Mouse (Mus musculus): ENCODE data around the gene Gm34653. TPM values are rescaled to one million over a fixed set of nuclear protein-coding genes. Genes with fewer than 3 reads are reported as not detected.
A peak's percentile ranks its signal among the peaks of the same experiment; 100 is the strongest.
"Not testable (repeated sequence)": the region's sequence is repeated elsewhere in the genome, so short reads cannot be mapped to it uniquely, and the experiment has no call there.

Gm34653 gene
- not detected in 2 replicates for polyA plus RNA-seq (2015; fragmentation: Nextera tagmentation; extraction: Ambion mirVana)

DNA sequence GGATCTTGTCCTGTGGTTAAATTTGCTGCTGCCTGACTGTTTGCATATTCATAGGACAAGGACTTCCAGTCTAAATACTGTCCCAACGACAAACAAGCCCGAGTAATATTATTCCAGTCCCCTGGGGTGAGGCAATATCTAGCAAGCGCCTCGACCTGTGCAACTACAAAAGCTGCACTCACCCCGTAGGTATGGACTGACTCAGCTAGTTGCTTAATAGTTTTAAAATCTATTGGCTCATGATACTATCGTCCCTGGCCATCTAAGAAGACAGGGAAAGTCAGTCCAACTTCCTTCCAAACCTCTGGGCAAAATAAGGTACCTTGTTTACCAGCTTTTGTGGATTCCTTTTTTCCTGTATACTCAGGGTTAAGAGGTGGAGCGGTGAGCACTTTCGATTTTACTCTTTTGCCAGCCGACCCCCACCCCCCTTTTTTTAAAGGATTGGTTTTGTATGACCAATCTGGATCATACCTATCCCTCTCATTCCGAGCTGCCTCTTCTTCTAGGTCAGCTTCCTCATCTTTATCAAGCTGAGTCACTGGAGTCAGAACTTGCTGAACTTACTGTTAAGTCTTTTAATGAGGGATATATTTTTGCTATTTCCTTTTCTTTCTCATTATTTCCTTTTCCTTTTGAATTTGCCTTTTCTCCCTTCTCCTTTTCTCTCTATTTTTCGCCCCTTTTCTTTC lies at the start of gene Gm34653:
Gm34653 (plus strand) TSS at position 242 of the 692 bp plus-strand sequence.
- H3K27me3 ChIP-seq (ENCODE audit: control insufficient read depth, insufficient read depth, low read length); H3K4me2 ChIP-seq (ENCODE audit: low read depth, low read length); H3K4me3 ChIP-seq (replicated peaks; ENCODE audit: low read length); H3K36me3 ChIP-seq (ENCODE audit: control insufficient read depth, insufficient read depth, low read length); H3K27ac ChIP-seq (ENCODE audit: low read length); H3K9ac ChIP-seq (ENCODE audit: low read length); H3K9me3 ChIP-seq (replicated peaks; ENCODE audit: control insufficient read depth, low read length); ATAC-seq (ENCODE audit: insufficient read depth, low FRiP score); H3K4me1 ChIP-seq (ENCODE audit: control insufficient read depth, insufficient read depth, low read length): not testable (repeated sequence)
- WGBS: 70% methylated on average over 11 of the region's 11 CpGs

DNA sequence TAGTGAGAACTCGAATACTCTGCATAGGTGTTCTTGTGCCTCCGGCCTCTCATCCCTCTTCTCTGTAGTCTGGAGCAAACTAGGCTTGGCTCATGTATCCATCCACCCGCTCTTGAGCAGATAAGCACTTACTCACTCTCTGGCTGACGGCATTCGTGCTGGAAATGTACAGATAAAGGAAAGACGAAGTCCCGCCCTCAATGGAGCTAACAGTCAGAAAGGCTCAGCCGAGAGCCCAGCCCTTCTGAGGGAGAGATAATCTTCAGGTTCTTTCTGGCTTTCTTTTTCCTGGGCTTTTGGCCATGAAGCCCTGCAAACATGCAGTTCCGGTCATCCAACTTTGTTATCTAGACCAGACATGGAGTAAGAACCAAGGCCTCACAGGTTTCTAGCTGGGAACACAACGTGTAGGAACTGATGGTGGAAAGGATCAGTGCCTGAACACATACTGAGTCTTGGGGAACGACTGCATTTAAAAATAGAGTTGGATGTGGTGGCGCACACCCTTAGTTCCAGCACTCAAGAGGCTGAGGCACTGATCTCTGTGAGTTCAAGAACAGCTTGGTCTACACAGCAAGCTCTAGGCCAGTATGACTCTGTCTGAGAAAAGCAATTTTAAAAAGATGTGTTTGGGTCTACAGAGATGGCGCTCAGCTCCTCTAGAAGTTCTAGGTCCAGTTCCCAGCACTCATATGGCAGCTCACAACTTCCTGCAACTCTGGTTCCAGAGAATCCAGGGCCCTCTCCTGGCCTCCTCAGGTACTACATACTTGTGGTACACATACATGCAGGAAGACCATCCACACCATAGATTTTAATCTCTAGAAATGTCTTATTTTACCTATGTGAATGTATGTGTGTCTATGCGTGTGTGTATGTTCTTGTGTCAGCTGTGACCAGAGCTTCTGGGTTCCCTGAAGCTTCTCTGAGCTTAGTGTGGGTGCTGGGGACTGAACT lies 49.5 kb upstream of the Gm34653 start:
- peak; percentile 85 for ATAC-seq (ENCODE audit: insufficient read depth, low FRiP score)
- Histone ChIP-seq H3K27me3 (ENCODE audit: control insufficient read depth, insufficient read depth, low read length) (no peaks in the 10 kb centered on the region), H3K9ac (ENCODE audit: low read length) (no peak overlapping the region), H3K27ac (ENCODE audit: low read length) (peak overlapping the region; percentile 52; the same call in 1 of the 2 replicates), H3K4me3 (replicated peaks; ENCODE audit: low read length) (no peak overlapping the region), H3K9me3 (replicated peaks; ENCODE audit: control insufficient read depth, low read length) (no peaks in the 10 kb centered on the region), H3K36me3 (ENCODE audit: control insufficient read depth, insufficient read depth, low read length) (peaks cover 22% of the 10 kb centered on the region), H3K4me1 (ENCODE audit: control insufficient read depth, insufficient read depth, low read length) (no peaks in the 10 kb centered on the region), H3K4me2 (ENCODE audit: low read depth, low read length) (no peak overlapping the region)
- WGBS: 75% methylated on average over 14 of the region's 14 CpGs

DNA sequence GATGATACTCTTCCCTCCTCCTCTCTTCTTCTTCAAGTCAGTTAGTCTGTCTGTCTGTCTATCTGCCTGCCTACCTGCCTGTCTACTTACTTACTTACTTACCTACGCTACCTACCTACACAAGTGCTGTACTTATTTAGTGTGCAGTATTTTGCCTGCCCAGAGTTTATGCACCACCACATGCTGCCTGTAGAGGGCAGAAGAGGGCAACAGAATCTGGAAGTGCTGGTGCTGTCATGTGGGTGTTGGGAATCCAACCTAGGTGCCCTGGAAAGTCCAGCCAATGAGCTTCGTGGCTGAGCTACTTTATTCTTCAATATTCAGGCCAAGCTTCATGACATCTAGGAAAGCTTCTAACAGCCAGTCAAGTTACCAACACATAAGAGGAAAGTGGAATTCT lies 48.7 kb upstream of the Gm34653 start:
- 81% methylated on average over 2 of the region's 2 CpGs for WGBS
- no peak for ATAC-seq (ENCODE audit: insufficient read depth, low FRiP score)
- Histone ChIP-seq H3K9ac (ENCODE audit: low read length) (no peak overlapping the region), H3K27me3 (ENCODE audit: control insufficient read depth, insufficient read depth, low read length) (no peaks in the 10 kb centered on the region), H3K27ac (ENCODE audit: low read length) (no peak overlapping the region), H3K4me2 (ENCODE audit: low read depth, low read length) (no peak overlapping the region), H3K4me1 (ENCODE audit: control insufficient read depth, insufficient read depth, low read length) (no peaks in the 10 kb centered on the region), H3K36me3 (ENCODE audit: control insufficient read depth, insufficient read depth, low read length) (peaks cover 22% of the 10 kb centered on the region), H3K4me3 (replicated peaks; ENCODE audit: low read length) (no peak overlapping the region), H3K9me3 (replicated peaks; ENCODE audit: control insufficient read depth, low read length) (no peaks in the 10 kb centered on the region)

DNA sequence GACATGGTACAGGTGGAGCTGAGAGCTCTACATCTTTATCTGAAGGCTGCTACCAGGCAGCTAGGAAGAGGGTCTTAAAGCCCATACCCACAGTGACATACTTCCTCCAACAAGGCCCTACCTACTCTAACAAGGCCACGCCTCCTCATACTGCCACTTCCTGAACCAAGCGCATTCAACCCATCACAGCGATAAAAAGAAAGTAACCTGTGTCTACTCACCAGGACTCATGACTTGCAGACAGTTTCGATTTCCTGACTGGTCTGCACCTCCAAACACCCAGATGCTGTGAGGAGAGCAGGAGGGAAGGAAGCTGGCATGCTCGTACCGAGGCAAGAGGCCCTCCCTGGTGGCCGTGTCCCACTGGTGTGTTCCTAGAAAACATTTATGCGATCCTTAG lies 42.5 kb upstream of the Gm34653 start:
- 0 out of 2 replicates have a peak, but pooled peaks cover 3% of the 10 kb centered on the region for H3K36me3 ChIP-seq (ENCODE audit: control insufficient read depth, insufficient read depth, low read length)
- H3K9me3 ChIP-seq (replicated peaks; ENCODE audit: control insufficient read depth, low read length): no peaks in the 10 kb centered on the region
- no peak overlapping the region for H3K4me2 ChIP-seq (ENCODE audit: low read depth, low read length)
- no peak overlapping the region for H3K9ac ChIP-seq (ENCODE audit: low read length)
- no peak overlapping the region for H3K4me3 ChIP-seq (replicated peaks; ENCODE audit: low read length)
- WGBS: 87% methylated on average over 8 of the region's 8 CpGs
- no peak overlapping the region for H3K27ac ChIP-seq (ENCODE audit: low read length)
- no peaks in the 10 kb centered on the region for H3K27me3 ChIP-seq (ENCODE audit: control insufficient read depth, insufficient read depth, low read length)
- no peak for ATAC-seq (ENCODE audit: insufficient read depth, low FRiP score)
- no peaks in the 10 kb centered on the region for H3K4me1 ChIP-seq (ENCODE audit: control insufficient read depth, insufficient read depth, low read length)

DNA sequence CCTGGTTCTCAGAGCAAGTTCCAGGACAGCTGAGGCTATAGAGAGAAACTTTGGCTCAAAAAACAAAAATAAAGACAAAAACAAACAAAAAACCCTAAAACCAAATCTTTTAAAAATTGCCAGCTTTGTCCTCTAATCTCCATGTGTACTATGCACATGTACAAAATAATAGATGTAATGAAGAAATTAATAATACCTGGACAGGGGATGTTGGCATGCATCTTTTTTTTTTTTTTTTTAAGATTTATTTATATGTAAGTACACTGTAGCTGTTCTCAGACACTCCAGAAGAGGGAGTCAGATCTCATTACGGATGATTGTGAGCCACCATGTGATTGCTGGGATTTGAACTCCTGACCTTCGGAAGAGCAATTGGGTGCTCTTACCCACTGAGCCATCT lies 40.3 kb upstream of the Gm34653 start:
- not testable (repeated sequence) for H3K27me3 ChIP-seq (ENCODE audit: control insufficient read depth, insufficient read depth, low read length); H3K9ac ChIP-seq (ENCODE audit: low read length); H3K4me1 ChIP-seq (ENCODE audit: control insufficient read depth, insufficient read depth, low read length); ATAC-seq (ENCODE audit: insufficient read depth, low FRiP score); H3K36me3 ChIP-seq (ENCODE audit: control insufficient read depth, insufficient read depth, low read length); H3K9me3 ChIP-seq (replicated peaks; ENCODE audit: control insufficient read depth, low read length); H3K4me2 ChIP-seq (ENCODE audit: low read depth, low read length); H3K27ac ChIP-seq (ENCODE audit: low read length); H3K4me3 ChIP-seq (replicated peaks; ENCODE audit: low read length)
- 91% methylated on average over 2 of the region's 2 CpGs for WGBS

DNA sequence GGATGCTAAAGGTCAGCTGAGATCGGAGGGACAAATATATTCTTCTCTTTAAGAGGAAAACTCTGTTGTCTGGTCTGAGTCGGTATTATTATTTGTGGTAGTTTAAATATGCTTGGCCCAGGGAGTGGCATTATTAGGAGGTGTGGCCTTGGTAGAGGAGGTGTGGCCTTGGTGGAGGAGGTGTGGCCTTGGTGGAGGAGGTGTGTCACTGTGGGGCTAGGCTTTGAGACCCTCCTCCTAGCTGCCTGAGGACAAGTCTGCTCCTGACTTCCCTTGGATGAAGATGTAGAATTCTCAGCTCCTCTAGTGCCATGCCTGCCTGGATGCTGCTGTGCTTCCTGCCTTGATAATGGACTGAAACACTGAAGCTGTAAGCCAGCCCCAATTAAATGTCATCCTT lies 38.3 kb upstream of the Gm34653 start:
- 93% methylated on average over 2 of the region's 2 CpGs for WGBS
- Histone ChIP-seq H3K27me3 (ENCODE audit: control insufficient read depth, insufficient read depth, low read length) (no peaks in the 10 kb centered on the region), H3K27ac (ENCODE audit: low read length) (no peak overlapping the region), H3K4me2 (ENCODE audit: low read depth, low read length) (no peak overlapping the region), H3K4me1 (ENCODE audit: control insufficient read depth, insufficient read depth, low read length) (peaks cover 6% of the 10 kb centered on the region), H3K9me3 (replicated peaks; ENCODE audit: control insufficient read depth, low read length) (no peaks in the 10 kb centered on the region), H3K36me3 (ENCODE audit: control insufficient read depth, insufficient read depth, low read length) (no peaks in the 10 kb centered on the region), H3K4me3 (replicated peaks; ENCODE audit: low read length) (no peak overlapping the region), H3K9ac (ENCODE audit: low read length) (no peak overlapping the region)
- no peak for ATAC-seq (ENCODE audit: insufficient read depth, low FRiP score)

DNA sequence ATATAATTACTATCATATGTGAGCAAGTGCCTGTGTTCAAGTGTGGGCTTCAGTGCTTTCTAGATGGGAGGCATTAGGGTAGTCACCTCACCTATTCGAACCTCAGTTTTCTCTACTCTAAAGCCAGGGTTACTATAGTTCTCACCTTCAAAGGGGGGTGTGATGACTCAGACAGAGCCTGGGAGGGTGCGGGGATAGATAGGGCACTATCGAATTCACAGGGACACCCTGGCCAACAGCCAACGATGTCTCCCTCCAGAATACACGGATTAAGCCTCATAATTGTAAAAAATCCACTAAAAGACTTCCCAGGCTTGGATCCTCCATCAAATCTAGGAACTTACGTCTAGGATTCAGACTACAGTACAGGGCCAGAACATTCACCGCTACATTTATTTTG lies 37.4 kb upstream of the Gm34653 start:
- Histone ChIP-seq H3K27ac (ENCODE audit: low read length) (no peak overlapping the region), H3K4me2 (ENCODE audit: low read depth, low read length) (no peak overlapping the region), H3K9ac (ENCODE audit: low read length) (no peak overlapping the region), H3K4me3 (replicated peaks; ENCODE audit: low read length) (no peak overlapping the region), H3K4me1 (ENCODE audit: control insufficient read depth, insufficient read depth, low read length) (peaks cover 8% of the 10 kb centered on the region), H3K9me3 (replicated peaks; ENCODE audit: control insufficient read depth, low read length) (no peaks in the 10 kb centered on the region), H3K36me3 (ENCODE audit: control insufficient read depth, insufficient read depth, low read length) (no peaks in the 10 kb centered on the region), H3K27me3 (ENCODE audit: control insufficient read depth, insufficient read depth, low read length) (no peaks in the 10 kb centered on the region)
- no peak for ATAC-seq (ENCODE audit: insufficient read depth, low FRiP score)
- WGBS: 92% methylated on average over 7 of the region's 7 CpGs

DNA sequence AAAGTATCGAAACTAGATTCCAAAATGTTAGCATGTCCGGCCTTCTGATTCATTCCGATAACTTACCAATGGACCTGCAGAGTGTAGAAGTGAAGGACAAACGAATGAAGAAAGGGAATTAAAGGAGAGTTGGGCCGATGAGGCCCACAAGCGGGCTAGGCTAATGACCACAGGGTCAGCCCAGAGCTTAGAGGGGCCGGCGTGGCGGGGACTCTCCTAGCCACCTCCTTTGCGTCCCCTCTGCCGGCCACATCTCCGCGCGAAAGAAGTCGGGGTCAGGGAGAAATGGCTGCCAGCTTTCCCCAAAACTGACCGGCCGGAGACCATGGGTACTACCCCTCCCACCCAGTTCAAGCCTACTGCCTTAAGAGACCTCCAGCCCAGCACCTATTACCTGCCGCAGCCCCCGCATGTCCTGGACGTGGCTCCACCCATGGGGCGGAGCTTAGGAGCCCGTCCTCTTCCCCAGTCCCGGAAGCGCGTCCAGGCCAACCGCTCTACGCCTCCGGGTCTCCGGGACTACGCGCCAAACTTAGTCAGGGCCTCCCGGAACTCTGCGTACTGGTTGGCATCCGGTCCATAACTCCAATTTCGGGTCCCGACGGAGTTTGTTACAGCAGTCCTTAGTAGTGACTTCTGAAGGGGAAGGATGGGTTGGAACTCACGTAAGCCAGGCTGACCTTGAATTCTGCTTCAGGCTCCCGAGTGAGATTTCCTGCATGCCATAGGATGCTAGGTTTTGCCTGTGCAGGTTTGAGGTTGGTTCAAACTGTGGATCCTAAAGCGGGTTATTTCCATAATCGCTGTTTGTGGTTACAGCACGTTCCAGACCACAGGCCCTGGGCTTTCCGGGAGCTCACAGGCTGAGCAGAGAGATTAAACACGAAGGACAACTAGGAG lies 33.2 kb upstream of the Gm34653 start, which contains the start of gene Rabepk:
Rabepk (minus strand) TSS at position 556 of the 900 bp plus-strand sequence.
- Histone ChIP-seq H3K4me2 (ENCODE audit: low read depth, low read length) (peak within 1 kb of the TSS; percentile 78), H3K4me3 (replicated peaks; ENCODE audit: low read length) (peak within 1 kb of the TSS; percentile 82), H3K9me3 (replicated peaks; ENCODE audit: control insufficient read depth, low read length) (no peaks in the 10 kb centered on the region), H3K27me3 (ENCODE audit: control insufficient read depth, insufficient read depth, low read length) (no peaks in the 10 kb centered on the region), H3K27ac (ENCODE audit: low read length) (peak within 1 kb of the TSS; percentile 88), H3K4me1 (ENCODE audit: control insufficient read depth, insufficient read depth, low read length) (peaks cover 18% of the 10 kb centered on the region), H3K36me3 (ENCODE audit: control insufficient read depth, insufficient read depth, low read length) (no peaks in the 10 kb centered on the region), H3K9ac (ENCODE audit: low read length) (peak within 1 kb of the TSS; percentile 87)
- WGBS: 2% methylated on average over 44 of the region's 44 CpGs
- peak; percentile 86 for ATAC-seq (ENCODE audit: insufficient read depth, low FRiP score)

All from stomach, embryonic 16.5 days (tissue).